Mouse (Mus musculus) thymus, adult 2 months (tissue): Measurements from ENCODE around the gene Ccdc146. TPM values are rescaled to one million over a fixed set of nuclear protein-coding genes. Genes with fewer than 3 reads are reported as not detected.

Experiments used
- DNase-seq: peaks from one replicate; pipeline ENCODE4 v3.0.0; 2021
- H3K27ac ChIP-seq: fragments of 200-500 bp; 2 replicates; pipeline ENCODE4 v1.5.1; 2012; ENCODE audit warnings: low read length, control low read depth; ENCODE audit not compliant: control insufficient read depth, insufficient read depth
- H3K27me3 ChIP-seq: fragments of 200-500 bp; 2 replicates; pipeline ENCODE4 v1.6.1; 2012; ENCODE audit warnings: mild to moderate bottlenecking, low read length, moderate library complexity, mixed read lengths; ENCODE audit not compliant: control insufficient read depth, insufficient read depth
- H3K36me3 ChIP-seq: fragments of 200-500 bp; 2 replicates; pipeline ENCODE4 v1.6.1; 2012; ENCODE audit warnings: mild to moderate bottlenecking, low read length, moderate library complexity; ENCODE audit not compliant: control insufficient read depth, insufficient read depth
- H3K4me1 ChIP-seq: fragments of 200-500 bp; replicated peaks from 2 replicates; pipeline ENCODE4 v1.6.1; 2012; ENCODE audit warnings: low read length; ENCODE audit not compliant: control insufficient read depth, insufficient read depth
- H3K4me3 ChIP-seq: fragments of 200-500 bp; 2 replicates; pipeline ENCODE4 v1.5.1; 2012; ENCODE audit warnings: mild to moderate bottlenecking, low read length, control low read depth, moderate library complexity; ENCODE audit not compliant: control insufficient read depth, insufficient read depth
- CTCF ChIP-seq: fragments of 200-500 bp; IDR thresholded peaks from 2 replicates; pipeline ENCODE4 v1.5.1; 2012; ENCODE audit warnings: mild to moderate bottlenecking, control low read depth, low read length, moderate library complexity, borderline replicate concordance; ENCODE audit not compliant: control insufficient read depth, poor library complexity, insufficient read depth; ENCODE audit errors: extremely low read depth
- POLR2A ChIP-seq: fragments of 200-500 bp; IDR thresholded peaks from 2 replicates; pipeline ENCODE4 v1.6.1; 2012; ENCODE audit warnings: mild to moderate bottlenecking, low read length, control low read depth, moderate library complexity; ENCODE audit not compliant: control insufficient read depth, poor library complexity, insufficient read depth; ENCODE audit errors: extremely low read depth
- WGBS: fragments of 180-500 bp; shearing (Covaris S2); methylation state at CpG from one replicate; pipeline ENCODE4 v1.1.7; 2018; 5-methylcytosine and 5-hydroxymethylcytosine counted together
- polyA plus RNA-seq: library from polyadenylated mRNA; depleted of rRNA; stranded (reverse); fragments of >200 nt; gene quantifications from 2 replicates; pipeline ENCODE4 v1.2.3, GENCODE M21; 2012

Ccdc146 gene
- polyA plus RNA-seq, 1 experiment = not detected

DNA sequence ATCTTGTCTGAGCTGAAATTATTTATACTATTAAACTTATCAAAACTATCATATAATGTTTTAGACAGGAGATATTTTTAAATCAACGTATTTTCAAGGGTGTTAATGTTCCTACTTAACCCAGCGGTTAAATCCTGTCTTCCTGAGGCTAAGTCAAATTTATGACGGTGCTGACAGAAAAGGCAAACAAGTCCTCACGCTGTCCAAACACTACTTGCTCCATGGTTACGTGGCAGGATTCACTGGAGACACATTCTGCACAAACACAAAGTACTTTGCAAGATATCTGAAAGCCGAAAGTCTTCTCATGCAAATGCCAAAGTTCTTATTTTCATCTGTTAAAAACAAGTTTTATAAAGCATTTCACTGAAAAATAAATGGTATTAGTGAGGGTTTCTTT is 42.5 kb downstream of the Ccdc146 start:
- no peak overlapping the region for H3K27ac ChIP-seq
- WGBS = 91% methylated on average over 6 of the region's 6 CpGs
- no peaks in the 10 kb centered on the region for H3K27me3 ChIP-seq
- DNase-seq = no peak
- no peak overlapping the region for H3K4me3 ChIP-seq
- no peaks in the 10 kb centered on the region; the same call in 1 of the 2 replicates for H3K4me1 ChIP-seq
- H3K36me3 ChIP-seq = no peaks in the 10 kb centered on the region
- TF ChIP-seq POLR2A = no peak
- no peak for TF ChIP-seq CTCF

DNA sequence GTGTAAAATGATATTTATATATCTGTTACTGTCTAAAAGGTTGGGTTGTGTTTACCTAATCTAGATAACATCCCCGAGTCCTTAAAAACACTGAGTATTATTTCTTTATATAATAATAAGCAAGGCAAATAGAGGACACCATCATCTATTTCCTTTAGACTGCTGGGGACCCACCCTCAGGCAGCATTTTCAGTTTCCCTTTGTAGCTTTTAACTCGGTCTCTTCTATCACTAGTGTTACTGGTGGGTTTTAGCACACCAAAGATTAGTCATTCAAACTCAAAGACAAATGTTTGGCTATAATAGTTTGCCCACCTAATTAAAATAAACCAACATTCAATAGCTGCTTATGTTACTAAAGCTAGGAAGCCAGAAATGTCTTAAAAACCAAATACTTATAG is 46.1 kb downstream of the Ccdc146 start:
- Histone ChIP-seq H3K27ac (no peak overlapping the region), H3K36me3 (no peaks in the 10 kb centered on the region), H3K4me3 (no peak overlapping the region), H3K4me1 (no peaks in the 10 kb centered on the region), H3K27me3 (no peaks in the 10 kb centered on the region)
- WGBS = 24% methylated on average over 2 of the region's 2 CpGs
- no peak for DNase-seq
- no peak for TF ChIP-seq CTCF
- no peak for TF ChIP-seq POLR2A

DNA sequence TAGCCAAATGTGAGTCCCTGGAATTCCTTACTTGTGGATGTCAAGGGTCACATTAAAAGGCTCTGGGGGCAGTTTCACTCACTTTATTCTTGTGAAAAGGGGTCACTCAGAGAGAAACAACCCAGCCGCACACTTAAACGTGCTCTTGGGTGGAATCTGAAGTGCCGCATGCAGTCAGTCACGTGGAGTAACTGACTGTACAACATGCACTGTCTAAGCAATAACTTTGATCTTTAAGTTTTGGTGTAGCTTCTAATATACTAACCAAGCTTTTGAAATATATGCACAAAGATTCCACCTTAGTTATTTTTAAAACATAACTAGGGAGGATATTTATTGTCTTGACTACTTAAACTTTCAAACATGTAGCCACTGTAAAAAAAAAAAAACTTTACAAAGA is 47.5 kb downstream of the Ccdc146 start:
- 98% methylated on average over 4 of the region's 4 CpGs for WGBS
- no peaks in the 10 kb centered on the region; the same call in 1 of the 2 replicates for H3K27me3 ChIP-seq
- TF ChIP-seq POLR2A = no peak
- TF ChIP-seq CTCF = no peak
- peaks cover 5% of the 10 kb centered on the region; the same call in 1 of the 2 replicates for H3K4me1 ChIP-seq
- DNase-seq = no peak
- H3K36me3 ChIP-seq = no peaks in the 10 kb centered on the region
- H3K27ac ChIP-seq = no peak overlapping the region
- no peak overlapping the region for H3K4me3 ChIP-seq

DNA sequence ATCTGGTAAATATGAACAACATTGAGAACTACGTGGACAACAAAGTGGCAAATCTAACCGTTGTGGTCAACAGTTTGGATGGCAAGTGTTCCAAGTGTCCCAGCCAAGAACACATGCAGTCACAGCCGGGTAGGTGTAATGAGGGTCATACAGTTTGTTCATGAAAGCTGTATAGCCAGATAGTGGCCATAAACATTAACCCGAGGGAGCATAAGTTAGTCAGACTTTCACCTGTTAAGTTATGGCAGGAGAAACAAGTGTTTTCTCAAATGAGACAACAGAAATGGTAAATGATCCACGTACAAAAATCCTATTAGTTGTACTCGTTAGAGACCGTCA is 51.3 kb downstream of the Ccdc146 start:
- peaks cover 5% of the 10 kb centered on the region; the same call in 1 of the 2 replicates for H3K4me1 ChIP-seq
- no peak for DNase-seq
- no peaks in the 10 kb centered on the region; the same call in 1 of the 2 replicates for H3K27me3 ChIP-seq
- peak overlapping the region; percentile 31 for H3K4me3 ChIP-seq
- no peak overlapping the region for H3K27ac ChIP-seq
- no peaks in the 10 kb centered on the region for H3K36me3 ChIP-seq
- 62% methylated on average over 7 of the region's 7 CpGs for WGBS
- TF ChIP-seq POLR2A (no peak), CTCF (no peak)

GRCm38 (mm10) chr5:21372493-21373179 is 51.8 kb downstream of the Ccdc146 start, which contains the start of gene Fgl2:
Gene Fgl2 (plus strand): TSS chr5:21372642.
- peaks cover 5% of the 10 kb centered on the region; the same call in 1 of the 2 replicates for H3K4me1 ChIP-seq
- peak within 1 kb of the TSS; percentile 31 for H3K4me3 ChIP-seq
- 9% methylated on average over 31 of the region's 31 CpGs for WGBS
- H3K27me3 ChIP-seq = no peaks in the 10 kb centered on the region; the same call in 1 of the 2 replicates
- H3K36me3 ChIP-seq = no peaks in the 10 kb centered on the region
- no peak within 1 kb of the TSS for H3K27ac ChIP-seq
- TF ChIP-seq CTCF (no peak), POLR2A (no peak)
- peak; percentile 11 for DNase-seq

DNA sequence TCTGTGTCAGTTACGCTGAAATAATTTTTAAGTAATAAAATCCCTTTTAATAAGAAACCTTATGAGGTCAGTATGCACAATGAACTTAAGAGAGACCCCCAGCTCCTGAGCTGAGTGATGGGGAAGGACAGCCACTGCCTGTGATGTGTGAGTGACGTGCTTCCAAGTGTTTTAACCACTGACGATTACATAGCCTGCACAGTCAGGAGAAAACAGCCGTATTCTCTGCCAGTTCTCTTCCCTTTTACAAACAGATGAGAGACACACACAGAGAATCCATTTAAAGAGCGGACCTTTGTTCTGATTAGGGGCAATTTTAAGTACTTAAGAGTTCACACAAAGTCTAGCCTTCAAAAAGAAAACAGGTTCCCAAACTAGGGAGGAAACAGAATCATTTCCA is 52.6 kb downstream of the Ccdc146 start:
- DNase-seq = no peak
- no peak overlapping the region for H3K4me3 ChIP-seq
- TF ChIP-seq POLR2A (no peak), CTCF (no peak)
- 69% methylated on average over 5 of the region's 5 CpGs for WGBS
- no peaks in the 10 kb centered on the region for H3K36me3 ChIP-seq
- no peaks in the 10 kb centered on the region; the same call in 1 of the 2 replicates for H3K27me3 ChIP-seq
- no peak overlapping the region for H3K27ac ChIP-seq
- H3K4me1 ChIP-seq = peaks cover 5% of the 10 kb centered on the region; the same call in 1 of the 2 replicates

GRCm38 (mm10) chr5:21370218-21370947 is 54.1 kb downstream of the Ccdc146 start:
- 79% methylated on average over 5 of the region's 5 CpGs for WGBS
- Histone ChIP-seq H3K4me1 (peaks cover 5% of the 10 kb centered on the region; the same call in 1 of the 2 replicates), H3K4me3 (no peak overlapping the region), H3K27me3 (no peaks in the 10 kb centered on the region; the same call in 1 of the 2 replicates), H3K36me3 (no peaks in the 10 kb centered on the region), H3K27ac (no peak overlapping the region)
- no peak for TF ChIP-seq POLR2A
- TF ChIP-seq CTCF = no peak
- DNase-seq = no peak
